Mouse (Mus musculus) midbrain, embryonic 10.5 days (tissue): ENCODE measurements around the gene Celf2. TPM values are rescaled to one million over a fixed set of nuclear protein-coding genes. Genes with fewer than 3 reads are reported as not detected.

ENCODE experiments used
- DNase-seq: peaks from one replicate; pipeline ENCODE4 v3.0.0-alpha.2; 2017; ENCODE audit warnings: low spot score
- H3K27ac ChIP-seq: fragments of 300-500 bp; sonication (generic); replicated peaks from 2 replicates; pipeline ENCODE4 v1.5.1; 2016; ENCODE audit warnings: mild to moderate bottlenecking
- H3K27me3 ChIP-seq: fragments of 300-500 bp; sonication (generic); 2 replicates; pipeline ENCODE4 v1.6.1; 2016; ENCODE audit warnings: low read depth, mild to moderate bottlenecking; ENCODE audit not compliant: poor library complexity, severe bottlenecking
- H3K36me3 ChIP-seq: fragments of 300-500 bp; sonication (generic); 2 replicates; pipeline ENCODE4 v1.6.1; 2016; ENCODE audit warnings: mild to moderate bottlenecking, moderate library complexity
- H3K4me1 ChIP-seq: fragments of 300-500 bp; sonication (generic); 2 replicates; pipeline ENCODE4 v1.6.1; 2016
- H3K4me3 ChIP-seq: fragments of 300-500 bp; sonication (generic); 2 replicates; pipeline ENCODE4 v1.5.1; 2016; ENCODE audit warnings: mild to moderate bottlenecking, moderate library complexity
- H3K9me3 ChIP-seq: fragments of 300-500 bp; sonication (generic); replicated peaks from 2 replicates; pipeline ENCODE4 v1.6.1; 2016; ENCODE audit warnings: mild to moderate bottlenecking
- WGBS: fragments of 180-500 bp; shearing (Covaris S2); methylation state at CpG from one replicate; pipeline ENCODE4 v1.1.7; 2016; 5-methylcytosine and 5-hydroxymethylcytosine counted together
- polyA plus RNA-seq: library from polyadenylated mRNA; unstranded; fragments of >200 nt; fragmentation: Nextera tagmentation; extraction: Ambion mirVana; gene quantifications from 2 replicates; pipeline ENCODE4 v1.2.1, GENCODE M21; 2016

Celf2 gene
- polyA plus RNA-seq, 1 experiment from 2014 or later: 63.6 TPM

DNA sequence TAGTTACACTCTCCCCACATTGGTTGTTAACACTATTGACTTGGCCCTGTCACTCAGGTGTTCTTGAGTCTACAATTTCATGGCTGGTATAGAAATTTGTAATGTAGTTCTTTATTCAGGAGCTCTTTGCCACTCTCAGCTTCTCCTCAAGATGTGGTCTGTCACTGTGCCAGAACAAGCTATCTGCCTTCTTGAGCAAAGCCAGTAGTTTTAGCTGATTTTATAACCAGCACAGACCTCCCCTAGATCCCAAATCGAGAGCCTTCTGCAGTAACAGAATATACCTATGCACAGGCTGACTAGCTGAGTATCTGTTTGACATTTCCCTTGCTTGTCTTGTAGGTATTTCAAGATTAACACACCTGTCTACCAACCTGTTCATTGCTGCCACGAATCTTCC, 386.0 kb downstream of the Celf2 start:
- H3K4me3 ChIP-seq: no peak overlapping the region
- no peak overlapping the region for H3K27ac ChIP-seq
- H3K4me1 ChIP-seq: peaks cover 7% of the 10 kb centered on the region
- no peaks in the 10 kb centered on the region for H3K27me3 ChIP-seq
- 94% methylated on average over 2 of the region's 2 CpGs for WGBS
- no peak for DNase-seq
- no peaks in the 10 kb centered on the region for H3K36me3 ChIP-seq
- H3K9me3 ChIP-seq: no peaks in the 10 kb centered on the region

DNA sequence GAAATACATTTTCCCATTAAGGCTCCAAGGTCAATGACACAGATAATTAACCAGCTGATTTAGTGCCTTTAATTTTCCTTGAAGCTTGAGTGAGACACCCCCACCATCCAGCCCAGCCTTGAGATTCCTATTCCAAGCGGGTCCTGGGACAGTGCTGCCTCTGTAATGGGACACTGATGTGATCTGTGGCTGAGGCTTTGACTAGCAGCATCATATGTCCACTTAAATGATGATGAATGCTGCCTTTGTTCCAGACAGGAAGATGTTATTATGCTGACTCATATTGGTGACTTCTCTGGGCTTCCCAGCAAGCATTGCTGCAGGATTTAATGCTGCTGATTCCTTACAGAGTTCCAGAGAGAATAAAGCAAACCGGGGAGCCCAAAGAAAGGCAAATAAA, 393.6 kb downstream of the Celf2 start:
- Histone ChIP-seq H3K4me3 (no peak overlapping the region), H3K36me3 (no peaks in the 10 kb centered on the region), H3K27ac (peak overlapping the region; percentile 49; the same call in 1 of the 2 replicates), H3K4me1 (peaks cover 37% of the 10 kb centered on the region), H3K27me3 (no peaks in the 10 kb centered on the region), H3K9me3 (no peaks in the 10 kb centered on the region)
- DNase-seq: no peak
- 21% methylated on average over 2 of the region's 2 CpGs for WGBS

DNA sequence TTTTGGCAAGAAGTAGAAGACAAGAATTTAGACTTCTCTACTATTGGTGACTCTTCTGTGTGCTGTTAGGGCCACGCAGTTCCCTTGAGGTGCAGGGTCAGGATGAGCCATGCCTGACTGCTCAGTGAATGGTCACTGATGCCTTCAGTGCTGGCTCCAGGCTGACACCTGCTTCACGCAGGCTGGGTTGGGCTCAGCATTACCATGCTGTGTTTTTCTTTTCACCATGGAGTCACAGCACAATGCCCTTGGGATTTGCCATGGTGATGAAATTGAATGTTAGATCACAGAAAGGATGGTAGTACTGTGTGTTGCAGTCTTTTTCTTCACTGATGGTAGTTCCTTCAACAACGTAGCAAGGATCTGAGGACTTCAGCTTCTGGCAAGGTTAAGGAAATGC, 394.2 kb downstream of the Celf2 start:
- Histone ChIP-seq H3K9me3 (no peaks in the 10 kb centered on the region), H3K27me3 (no peaks in the 10 kb centered on the region), H3K36me3 (no peaks in the 10 kb centered on the region), H3K4me1 (peaks cover 37% of the 10 kb centered on the region), H3K4me3 (no peak overlapping the region), H3K27ac (0 out of 2 replicates have a peak overlapping the region, but pooled peaks have one; percentile 3)
- WGBS: 48% methylated on average over 3 of the region's 3 CpGs
- DNase-seq: no peak

DNA sequence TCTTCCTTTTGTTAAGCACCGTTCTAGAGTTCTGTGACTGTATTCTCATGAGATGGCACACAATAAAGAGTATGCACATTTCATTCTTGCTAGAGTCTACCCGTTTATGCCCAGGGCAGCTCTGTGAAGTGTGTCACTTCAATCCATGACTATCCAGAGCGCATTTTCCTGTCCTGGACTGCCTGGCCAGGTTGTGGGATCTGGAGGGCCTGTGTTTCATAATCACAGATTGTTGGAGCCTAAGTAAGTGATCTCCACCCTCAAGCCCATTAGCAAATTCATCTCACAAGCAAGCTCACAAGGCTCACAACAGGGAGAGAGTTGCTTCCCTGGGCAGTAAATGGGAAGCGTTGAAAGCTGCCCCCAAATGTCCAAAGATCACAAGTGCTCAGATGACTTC, 395.6 kb downstream of the Celf2 start:
- 83% methylated on average over 4 of the region's 4 CpGs for WGBS
- H3K4me3 ChIP-seq: no peak overlapping the region
- H3K27me3 ChIP-seq: no peaks in the 10 kb centered on the region
- peak overlapping the region; percentile 19; the same call in 1 of the 2 replicates for H3K27ac ChIP-seq
- no peaks in the 10 kb centered on the region for H3K9me3 ChIP-seq
- H3K4me1 ChIP-seq: peaks cover 37% of the 10 kb centered on the region
- DNase-seq: no peak
- no peaks in the 10 kb centered on the region for H3K36me3 ChIP-seq

DNA sequence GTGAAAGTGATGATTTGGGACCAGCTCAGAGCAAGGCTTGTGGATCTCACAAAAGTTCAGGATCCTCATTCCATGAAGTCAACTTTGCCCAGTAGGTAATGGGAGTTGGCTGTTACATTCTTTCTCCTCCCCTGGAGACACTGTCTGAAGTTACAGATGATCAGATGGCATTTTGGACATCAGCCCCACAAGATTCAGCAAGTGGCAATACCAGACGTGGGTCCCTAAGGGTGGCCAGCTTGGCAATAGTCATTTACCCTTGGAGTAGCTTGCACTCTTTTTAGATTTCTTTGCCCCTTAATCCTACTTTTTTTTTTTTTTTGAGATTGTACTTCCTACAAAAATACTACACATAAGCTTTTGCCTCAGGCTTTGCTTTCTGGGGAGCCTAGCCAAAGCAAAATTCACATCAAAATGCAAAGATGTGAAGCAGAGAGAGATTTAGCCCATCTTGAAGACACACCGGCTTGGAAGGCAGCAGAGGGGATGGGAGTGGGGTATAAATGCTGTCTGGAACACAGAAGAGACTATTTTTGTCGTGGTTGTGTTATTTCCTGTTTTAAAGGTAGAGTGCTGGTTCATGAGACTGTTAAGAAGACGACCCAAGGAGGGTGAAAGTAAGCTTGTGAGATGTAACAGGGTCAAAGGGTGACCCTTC, 397.1 kb downstream of the Celf2 start:
- H3K9me3 ChIP-seq: no peaks in the 10 kb centered on the region
- no peak overlapping the region for H3K27ac ChIP-seq
- no peaks in the 10 kb centered on the region for H3K27me3 ChIP-seq
- 68% methylated on average over 4 of the region's 4 CpGs for WGBS
- DNase-seq: no peak
- peaks cover 37% of the 10 kb centered on the region for H3K4me1 ChIP-seq
- no peak overlapping the region for H3K4me3 ChIP-seq
- H3K36me3 ChIP-seq: no peaks in the 10 kb centered on the region

DNA sequence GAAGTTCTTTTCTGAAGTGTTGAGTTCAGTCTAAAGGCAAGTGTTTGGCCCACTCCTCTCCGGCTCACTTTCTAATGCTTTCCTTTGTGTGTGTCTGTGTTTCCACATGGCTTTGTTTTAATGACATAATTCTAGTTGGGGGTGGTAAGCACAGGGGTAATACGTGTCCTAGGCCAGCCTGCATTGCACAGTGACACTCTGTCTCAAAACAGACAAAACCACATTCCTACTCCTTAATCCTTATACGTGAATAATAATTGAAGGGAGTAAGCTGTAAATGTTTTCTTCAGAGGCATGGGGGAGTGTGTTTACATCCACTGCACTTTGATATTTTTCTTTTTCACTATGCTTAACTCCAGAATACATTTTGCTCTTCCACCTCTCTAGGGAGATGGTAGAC, 415.9 kb downstream of the Celf2 start:
- peaks cover 19% of the 10 kb centered on the region for H3K4me1 ChIP-seq
- WGBS: 66% methylated on average over 3 of the region's 3 CpGs
- DNase-seq: no peak

DNA sequence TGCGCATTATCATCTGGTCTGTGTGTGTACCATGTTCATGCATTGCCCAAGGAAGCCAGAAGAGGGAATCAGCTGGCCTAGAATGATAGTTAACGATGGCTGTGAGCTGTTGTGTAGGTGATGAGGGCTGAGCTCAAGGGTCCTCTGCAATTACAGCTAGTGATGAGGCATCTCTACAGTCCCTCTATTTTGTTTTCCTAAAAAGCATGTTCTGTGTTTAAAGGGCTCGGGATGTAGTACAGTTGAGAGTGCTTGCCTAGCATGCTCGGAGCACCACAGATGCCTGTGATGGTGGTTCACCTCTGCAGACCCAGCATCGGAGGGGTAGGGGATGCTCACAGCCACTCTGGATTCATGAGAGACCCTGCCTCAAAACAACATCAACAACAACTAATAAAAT, 416.7 kb downstream of the Celf2 start:
- Histone ChIP-seq H3K27me3 (no peaks in the 10 kb centered on the region), H3K9me3 (no peaks in the 10 kb centered on the region), H3K4me1 (peaks cover 24% of the 10 kb centered on the region), H3K36me3 (no peaks in the 10 kb centered on the region), H3K4me3 (no peak overlapping the region), H3K27ac (no peak overlapping the region)
- 92% methylated on average over 5 of the region's 5 CpGs for WGBS
- no peak for DNase-seq

More for the DNA sequence above, 415.9 kb downstream of the Celf2 start:
- Histone ChIP-seq H3K9me3 (no peaks in the 10 kb centered on the region), H3K27me3 (no peaks in the 10 kb centered on the region), H3K4me3 (no peak overlapping the region), H3K27ac (no peak overlapping the region), H3K36me3 (no peaks in the 10 kb centered on the region)

DNA sequence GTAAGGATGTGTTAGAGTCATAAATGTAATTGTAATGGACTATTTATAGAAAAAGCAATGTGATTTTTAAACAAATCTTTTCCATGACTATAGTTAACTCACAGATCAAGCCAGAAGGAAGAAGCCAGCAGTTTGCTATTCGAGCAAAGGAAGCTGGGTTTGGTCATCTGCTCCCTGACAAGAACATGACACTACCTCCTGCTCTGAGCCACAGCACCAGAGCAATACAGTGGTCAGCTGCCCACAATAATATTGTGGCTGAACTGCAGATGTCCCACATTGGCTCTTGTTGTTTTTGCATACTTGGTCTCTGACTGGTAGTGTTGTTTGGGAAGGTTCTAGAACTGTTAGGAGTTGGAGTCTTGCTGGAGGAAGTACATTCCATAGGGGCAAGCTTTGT, 418.9 kb downstream of the Celf2 start:
- peaks cover 24% of the 10 kb centered on the region for H3K4me1 ChIP-seq
- no peak overlapping the region for H3K4me3 ChIP-seq
- no peaks in the 10 kb centered on the region for H3K9me3 ChIP-seq
- WGBS: 84% methylated on average over 1 of the region's 1 CpGs
- no peaks in the 10 kb centered on the region for H3K27me3 ChIP-seq
- H3K27ac ChIP-seq: peak overlapping the region; percentile 23; the same call in 1 of the 2 replicates
- no peak for DNase-seq
- H3K36me3 ChIP-seq: no peaks in the 10 kb centered on the region

DNA sequence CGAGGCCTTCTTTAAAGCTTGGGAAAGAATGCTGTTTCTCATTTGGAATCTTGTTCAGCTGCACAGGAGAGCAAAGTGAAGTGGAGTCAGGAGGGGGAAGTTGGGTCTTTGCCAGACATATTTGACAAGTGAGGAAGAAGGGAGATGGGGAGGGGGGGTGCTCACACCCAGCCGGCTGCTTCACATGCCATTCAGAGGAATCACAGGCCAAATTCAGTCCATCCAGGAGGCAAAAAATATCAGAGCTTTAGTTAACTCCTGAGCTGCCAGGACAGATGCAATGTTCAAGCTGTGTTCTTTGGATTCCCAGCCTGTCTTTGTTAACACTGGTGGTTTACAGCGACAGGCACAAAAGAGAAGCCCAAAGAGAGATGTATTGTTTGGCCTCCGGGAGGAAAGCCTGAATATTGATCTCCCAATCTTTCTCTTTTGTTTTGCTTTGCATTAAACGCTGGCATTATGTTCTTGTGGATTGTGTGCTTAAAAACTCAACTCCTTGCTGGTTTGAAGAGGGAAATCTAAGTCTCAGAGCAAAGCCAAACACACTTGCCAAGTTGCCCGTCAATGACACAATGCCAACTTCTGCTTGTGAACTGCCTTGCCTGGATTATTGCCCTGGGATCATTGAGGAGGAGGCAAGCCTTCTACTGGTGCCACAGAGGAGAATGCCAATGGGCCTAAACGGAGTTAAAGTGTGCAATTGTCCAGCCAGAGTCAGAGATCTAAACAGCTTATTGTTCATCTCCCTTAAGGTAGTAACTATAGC, 420.1 kb downstream of the Celf2 start:
- peak; percentile 55 for DNase-seq
- no peaks in the 10 kb centered on the region for H3K9me3 ChIP-seq
- H3K36me3 ChIP-seq: no peaks in the 10 kb centered on the region
- no peak overlapping the region for H3K4me3 ChIP-seq
- WGBS: 12% methylated on average over 7 of the region's 7 CpGs
- peak overlapping the region; percentile 79 for H3K27ac ChIP-seq
- no peaks in the 10 kb centered on the region; the same call in 1 of the 2 replicates for H3K27me3 ChIP-seq
- peaks cover 24% of the 10 kb centered on the region for H3K4me1 ChIP-seq

DNA sequence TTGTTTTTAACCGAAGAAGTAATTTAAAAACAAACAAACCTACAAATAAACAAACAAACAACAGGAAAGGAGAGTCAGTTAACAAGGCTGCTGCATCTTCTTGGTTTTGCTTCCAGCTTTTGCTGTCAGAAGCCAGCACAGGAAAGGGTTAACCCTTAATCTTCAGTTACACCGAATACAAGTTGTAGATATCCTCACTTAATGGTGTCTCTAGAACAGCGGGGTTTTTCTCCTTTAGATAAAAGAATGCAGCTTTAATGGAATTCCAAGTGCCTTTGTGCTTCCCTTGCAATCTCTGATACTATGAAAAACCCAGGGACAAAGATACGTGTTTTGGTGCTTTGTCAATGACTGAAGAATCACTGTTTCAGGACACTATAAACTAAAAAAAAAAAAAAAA, 420.8 kb downstream of the Celf2 start:
- 20% methylated on average over 4 of the region's 4 CpGs for WGBS
- DNase-seq: no peak
- Histone ChIP-seq H3K36me3 (no peaks in the 10 kb centered on the region), H3K27me3 (no peaks in the 10 kb centered on the region; the same call in 1 of the 2 replicates), H3K27ac (peak overlapping the region; percentile 79), H3K9me3 (no peaks in the 10 kb centered on the region), H3K4me1 (peaks cover 24% of the 10 kb centered on the region), H3K4me3 (no peak overlapping the region)

DNA sequence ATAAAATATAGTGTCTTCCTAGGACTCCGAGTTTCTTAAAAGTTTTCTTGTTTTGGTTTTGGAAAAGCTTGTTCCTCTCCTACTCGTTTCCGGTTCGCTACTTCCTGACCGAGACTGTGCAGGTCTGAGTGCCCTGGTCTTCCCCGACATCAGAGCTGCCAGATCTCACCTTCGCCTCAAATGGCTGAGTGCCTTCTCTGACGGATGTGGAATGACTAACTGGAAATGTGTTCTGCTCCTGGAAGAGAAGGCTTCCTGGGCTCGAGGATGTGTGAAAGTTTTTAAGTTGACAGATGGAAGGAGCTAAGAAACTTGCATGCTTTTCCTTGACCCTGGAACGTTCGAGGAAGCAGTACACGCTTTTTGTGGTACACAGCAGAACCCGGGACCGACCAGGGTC, 421.9 kb downstream of the Celf2 start:
- no peak overlapping the region for H3K4me3 ChIP-seq
- DNase-seq: no peak
- H3K4me1 ChIP-seq: peaks cover 29% of the 10 kb centered on the region
- H3K27ac ChIP-seq: no peak overlapping the region; the same call in 1 of the 2 replicates
- WGBS: 82% methylated on average over 14 of the region's 14 CpGs
- H3K36me3 ChIP-seq: no peaks in the 10 kb centered on the region
- H3K9me3 ChIP-seq: no peaks in the 10 kb centered on the region
- H3K27me3 ChIP-seq: peaks cover 3% of the 10 kb centered on the region; the same call in 1 of the 2 replicates

DNA sequence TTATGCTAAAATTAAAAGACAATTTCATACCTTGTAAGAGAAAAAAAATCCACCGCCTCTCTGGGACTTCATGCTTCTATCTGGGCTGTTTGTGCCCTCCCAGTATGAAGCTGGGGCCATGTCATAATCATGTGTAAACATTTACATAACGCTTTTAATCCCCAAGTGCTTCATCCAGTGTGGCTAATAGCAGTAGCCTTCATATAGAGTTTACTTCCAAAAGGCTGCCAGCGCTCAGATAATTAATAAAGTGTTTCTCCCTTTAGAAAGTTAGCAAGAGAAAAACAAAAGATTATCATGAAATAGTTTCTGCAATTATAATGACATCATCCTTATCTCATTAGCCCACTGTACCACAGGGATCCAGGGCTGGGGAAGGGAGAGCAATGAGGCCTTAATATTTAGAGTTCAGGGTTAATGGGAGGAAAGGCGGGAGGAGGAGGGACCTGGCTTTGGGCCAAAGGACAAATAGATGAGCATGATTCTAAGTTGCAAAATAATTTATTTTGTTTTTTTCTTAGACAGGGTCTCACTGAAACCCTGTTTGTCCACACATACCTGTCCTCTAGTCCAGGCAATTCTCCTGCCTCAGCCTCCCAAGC, 425.8 kb downstream of the Celf2 start:
- H3K4me1 ChIP-seq: peaks cover 36% of the 10 kb centered on the region
- no peak overlapping the region for H3K4me3 ChIP-seq
- no peak overlapping the region for H3K27ac ChIP-seq
- 90% methylated on average over 4 of the region's 4 CpGs for WGBS
- no peaks in the 10 kb centered on the region for H3K9me3 ChIP-seq
- no peaks in the 10 kb centered on the region for H3K36me3 ChIP-seq
- no peak for DNase-seq
- peaks cover 11% of the 10 kb centered on the region; the same call in 1 of the 2 replicates for H3K27me3 ChIP-seq
